Mouse (Mus musculus) forelimb bud, embryonic 11.5 days (tissue): ENCODE results near the gene Hlf.
A peak's percentile ranks its signal among the peaks of the same experiment; 100 is the strongest.

Experiments used
- DNase-seq: peaks from one replicate; pipeline ENCODE4 v3.0.0-alpha.2; 2012; ENCODE audit warnings: low read depth, low spot score

The Hlf gene

GRCm38 (mm10) chr11:90340836-90341235, 49.9 kb downstream of the Hlf start:
- no peak for DNase-seq

DNA sequence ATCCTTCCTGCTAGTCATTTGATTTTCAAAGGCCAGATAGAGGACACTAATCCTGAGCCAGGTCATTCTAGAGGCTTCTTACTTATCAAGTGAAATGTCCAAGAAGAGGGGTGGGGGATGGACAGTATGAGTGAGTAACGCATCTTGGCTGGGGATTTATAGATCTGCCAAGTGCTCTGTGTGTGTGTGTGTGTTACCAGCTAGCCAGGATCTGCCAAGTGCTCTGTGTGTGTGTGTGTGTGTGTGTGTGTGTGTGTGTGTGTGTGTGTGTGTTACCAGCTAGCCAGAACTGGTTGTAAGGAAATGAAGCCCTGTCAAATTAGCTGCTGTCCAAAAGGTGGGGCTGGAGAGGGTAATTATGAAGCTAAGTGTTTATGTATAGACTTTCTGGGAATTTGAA, 55.9 kb downstream of the Hlf start:
- no peak for DNase-seq

- DNase-seq = no peak
Measured at GRCm38 (mm10) chr11:90332737-90333136, 58.0 kb downstream of the Hlf start.

DNA sequence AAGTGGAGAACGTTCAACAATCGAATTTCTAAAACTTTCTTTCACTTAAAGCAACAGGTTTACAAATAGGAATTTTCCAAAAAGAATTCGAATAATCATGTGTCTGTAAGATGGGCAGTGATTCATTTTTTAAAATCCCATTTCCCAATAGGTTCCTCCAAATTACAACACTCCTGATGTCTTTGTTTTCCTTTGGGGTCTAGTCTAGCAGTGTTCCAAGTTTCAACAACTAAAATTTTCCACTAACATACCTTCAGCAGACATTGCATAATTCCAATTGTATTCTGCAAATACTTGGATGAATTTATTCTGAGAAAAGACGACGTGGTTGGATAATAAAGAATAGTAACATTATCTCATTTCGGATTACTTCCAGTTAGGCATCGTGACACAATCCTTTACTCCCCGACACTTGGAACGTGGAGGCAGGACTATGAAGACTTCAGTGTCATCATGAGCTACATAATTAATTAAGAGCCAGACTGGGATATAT, 60.4 kb downstream of the Hlf start:
- no peak for DNase-seq

GRCm38 (mm10) chr11:90326836-90327235, 63.9 kb downstream of the Hlf start:
- no peak for DNase-seq

DNA sequence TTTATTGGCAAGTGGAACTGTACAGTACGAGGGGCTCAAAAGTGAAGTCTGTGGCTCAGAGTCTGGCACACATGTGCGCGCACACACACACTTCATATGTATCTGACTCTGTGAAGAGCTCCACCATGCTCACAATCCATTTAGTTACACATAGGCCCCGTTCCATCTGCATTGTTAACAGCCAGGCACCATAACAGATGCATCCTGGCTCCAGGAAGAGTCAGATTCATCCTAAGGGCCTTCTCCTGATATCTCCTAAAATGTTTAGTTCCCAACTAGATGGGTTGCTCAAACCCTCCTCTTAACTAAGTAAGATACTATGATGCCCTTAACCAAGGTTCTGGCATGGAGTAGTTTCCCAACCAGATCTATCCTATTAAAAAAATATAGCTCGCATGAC, 64.5 kb downstream of the Hlf start:
- no peak for DNase-seq

- no peak for DNase-seq
Measured at GRCm38 (mm10) chr11:90324597-90324996, 66.1 kb downstream of the Hlf start.

DNA sequence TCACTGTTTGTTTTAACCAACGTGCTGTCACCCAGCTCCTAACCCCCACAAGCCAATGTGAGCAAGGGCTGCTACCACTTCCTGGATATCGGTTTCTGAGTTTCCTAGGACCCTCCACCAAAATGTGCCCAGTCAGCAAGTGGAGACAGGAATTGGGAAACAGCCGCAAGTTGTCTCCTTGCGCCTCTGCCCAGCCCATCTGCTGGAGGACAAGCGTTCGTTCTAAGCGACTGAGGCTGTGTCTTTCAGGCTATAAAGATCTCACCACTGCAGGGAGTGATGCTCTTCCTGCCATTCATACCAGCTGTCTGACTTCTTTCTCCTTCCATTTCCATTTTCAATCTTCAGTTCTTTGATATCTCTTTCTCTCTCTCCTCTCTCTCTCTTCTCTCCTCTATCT, 69.8 kb downstream of the Hlf start:
- no peak for DNase-seq

GRCm38 (mm10) chr11:90317482-90317881, 73.2 kb downstream of the Hlf start:
- DNase-seq = peak; percentile 39

DNA sequence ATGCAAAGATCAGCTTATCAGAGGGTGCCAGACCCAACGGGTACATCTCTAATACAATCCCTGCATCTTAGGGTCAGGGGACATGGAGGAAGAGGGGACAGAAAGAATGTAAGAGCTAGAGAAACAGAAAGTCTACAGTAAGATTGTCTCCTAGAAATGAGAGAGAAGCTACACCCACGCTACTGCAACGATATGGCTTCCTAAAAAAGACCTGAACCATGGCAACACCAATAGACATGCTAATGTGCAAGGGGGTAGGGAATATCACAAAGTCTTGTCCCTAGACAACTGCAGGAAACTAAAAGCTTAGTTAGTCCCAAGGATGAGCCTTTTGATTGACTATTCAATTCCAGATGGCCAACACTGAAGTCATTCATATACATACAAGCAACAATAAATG, 76.1 kb downstream of the Hlf start:
- DNase-seq = no peak

- peak; percentile 55 for DNase-seq
Measured at GRCm38 (mm10) chr11:90306993-90307392, 83.7 kb downstream of the Hlf start.

GRCm38 (mm10) chr11:90306067-90306466, 84.6 kb downstream of the Hlf start:
- DNase-seq = no peak

- DNase-seq = no peak
Measured at GRCm38 (mm10) chr11:90294622-90295021, 96.1 kb downstream of the Hlf start.

DNA sequence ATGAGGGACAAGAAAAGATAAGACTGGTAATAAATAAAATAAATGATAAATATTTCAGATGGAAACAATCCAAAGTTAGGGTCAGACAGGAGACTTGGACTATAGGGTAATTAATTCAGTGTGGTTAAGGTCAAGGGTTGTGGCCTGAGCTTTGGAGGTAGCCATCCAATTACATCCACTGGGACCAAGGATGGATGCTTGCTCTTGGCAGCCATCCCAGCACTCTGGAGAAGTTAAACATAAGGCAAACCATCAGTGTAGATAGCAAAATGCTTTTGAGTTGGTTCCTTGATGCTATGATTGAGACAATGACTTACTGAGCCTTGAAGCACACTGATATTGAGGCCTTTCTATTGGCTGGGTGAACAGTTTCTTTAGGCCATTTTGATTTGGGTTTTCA, 97.9 kb downstream of the Hlf start:
- DNase-seq = no peak

GRCm38 (mm10) chr11:90291156-90291555, 99.5 kb downstream of the Hlf start:
- no peak for DNase-seq

GRCm38 (mm10) chr11:90286550-90287154, 104.0 kb downstream of the Hlf start:
- DNase-seq = no peak
